Mouse (Mus musculus) gastrocnemius, postnatal 36 days (tissue): ENCODE data around the gene Pramel4. TPM values are rescaled to one million over a fixed set of nuclear protein-coding genes. Genes with fewer than 3 reads are reported as not detected.
"Not testable (repeated sequence)": the region's sequence is repeated elsewhere in the genome, so short reads cannot be mapped to it uniquely, and the experiment has no call there.

Source experiments
- DNase-seq, 2 experiments: peaks; one replicate each; pipeline ENCODE4 v3.0.0; 2022
- intact Hi-C: fragments of 180-260 bp; cut with DNase I; formaldehyde crosslinking; loops from one replicate; pipeline ENCODE4 v1.15.1; 2025
- long read RNA-seq, 2 experiments: library from polyadenylated mRNA; stranded (forward); transcript quantifications; one replicate each; pipeline ENCODE4 v2.0.0; 2021
- total RNA-seq, 2 experiments: library from RNA; stranded (reverse); gene quantifications; 2 replicates each; pipeline ENCODE4 v1.2.3; 2021

Pramel4 gene
- total RNA-seq = not detected
- long read RNA-seq, experiment 1 = 0 reads
- long read RNA-seq, experiment 2 = 0 reads

- DNase-seq, intact Hi-C loops: not testable (repeated sequence)
These were observed at the start of gene Pramel4 for GRCm38 (mm10) chr4:144058826-144059225. TSS of gene Pramel4 (plus strand) at chr4:144059126.

GRCm38 (mm10) chr4:144106174-144106573 is 47.2 kb downstream of the Pramel4 start, which contains the start of gene Gm13102:
TSS of gene Gm13102 (plus strand) at chr4:144106474.
- intact Hi-C loops, DNase-seq: not testable (repeated sequence)

Other genes starting within 250 kb of the Pramel4 start
- gene Gm13084, start 243.0 kb upstream of the Pramel4 start, total RNA-seq = not detected
- not detected for gene Gm13103, start 212.6 kb upstream of the Pramel4 start, total RNA-seq
- not detected for gene Pramef6, start 158.7 kb upstream of the Pramel4 start, total RNA-seq
- gene Pramef25, start 108.1 kb upstream of the Pramel4 start, total RNA-seq = not detected
- gene Gm13101, start 92.2 kb upstream of the Pramel4 start, total RNA-seq = not detected
- not detected for gene Pramef17, start 64.8 kb upstream of the Pramel4 start, total RNA-seq
- gene Gm13102, start 47.3 kb downstream of the Pramel4 start, total RNA-seq = not detected
- not detected for gene Oog3, start 103.5 kb downstream of the Pramel4 start, total RNA-seq
- not detected for gene Oog2, start 131.6 kb downstream of the Pramel4 start, total RNA-seq
- gene C87977, start 154.2 kb downstream of the Pramel4 start, total RNA-seq = not detected
- gene Pramel5, start 221.4 kb downstream of the Pramel4 start, total RNA-seq = not detected